Mouse (Mus musculus): ENCODE measurements around the gene Zdhhc4.

DNA sequence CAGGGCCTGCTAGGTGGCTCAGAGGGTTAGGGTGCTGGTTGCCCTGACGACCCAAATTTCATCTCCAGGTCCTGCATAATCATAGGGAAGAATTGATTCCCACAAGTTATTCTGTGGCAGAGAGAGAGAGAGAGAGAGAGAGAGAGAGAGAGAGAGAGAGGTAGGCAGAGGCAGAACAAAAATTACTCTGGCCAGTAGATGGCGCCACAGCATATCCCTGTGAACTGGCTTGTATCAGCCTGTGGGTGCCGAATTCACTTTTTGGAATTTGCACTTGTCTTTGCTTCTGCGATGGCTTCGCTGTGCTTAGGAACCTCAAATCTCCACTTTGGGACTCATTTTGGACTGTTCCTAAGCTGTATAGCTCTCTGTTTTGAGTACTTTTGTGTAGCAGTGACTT lies 4.8 kb upstream of the Zdhhc4 start:
- TF ChIP-seq POLR2A (IDR thresholded peaks at IDR 0.05; ENCODE audit: borderline replicate concordance, low read depth, low read length) (no peak), CTCF (IDR thresholded peaks at IDR 0.05; ENCODE audit: low read depth, low read length) (peak; percentile 36; the same call in 1 of the 2 replicates)
